Mouse (Mus musculus) lung, postnatal 0 days (tissue): ENCODE results near the gene Prdm11. TPM values are rescaled to one million over a fixed set of nuclear protein-coding genes. Genes with fewer than 3 reads are reported as not detected.

ENCODE experiments used
- ATAC-seq: fragments of 200-750 bp; cut with Nextera tagmentation; 2 replicates; pipeline ENCODE4 v1.8.0; 2017; ENCODE audit warnings: moderate library complexity
- DNase-seq: peaks from one replicate; pipeline ENCODE4 v3.0.0-alpha.2; 2016; ENCODE audit warnings: low spot score
- H3K27ac ChIP-seq: fragments of 300-500 bp; sonication (generic); 2 replicates; pipeline ENCODE4 v1.5.1; 2014; ENCODE audit warnings: antibody characterized with exemption, mild to moderate bottlenecking, low read length, mixed read lengths
- H3K27me3 ChIP-seq: fragments of 300-500 bp; sonication (generic); replicated peaks from 2 replicates; pipeline ENCODE4 v1.6.1; 2014; ENCODE audit warnings: low read length, mixed read lengths; ENCODE audit not compliant: insufficient read depth
- H3K36me3 ChIP-seq: fragments of 300-500 bp; sonication (generic); 2 replicates; pipeline ENCODE4 v1.6.1; 2014; ENCODE audit warnings: low read length, mixed read lengths; ENCODE audit not compliant: insufficient read depth
- H3K4me1 ChIP-seq: fragments of 300-500 bp; sonication (generic); 2 replicates; pipeline ENCODE4 v1.6.1; 2014; ENCODE audit warnings: antibody characterized with exemption, low read depth, low read length, mixed read lengths; ENCODE audit not compliant: insufficient read depth
- H3K4me2 ChIP-seq: fragments of 300-500 bp; sonication (generic); replicated peaks from 2 replicates; pipeline ENCODE4 v1.6.1; 2014; ENCODE audit warnings: low read depth, mild to moderate bottlenecking, low read length, moderate library complexity, mixed read lengths
- H3K4me3 ChIP-seq: fragments of 300-500 bp; sonication (generic); 2 replicates; pipeline ENCODE4 v1.5.1; 2014; ENCODE audit warnings: low read depth, low read length
- H3K9ac ChIP-seq: fragments of 300-500 bp; sonication (generic); replicated peaks from 2 replicates; pipeline ENCODE4 v1.6.1; 2014; ENCODE audit warnings: low read depth, mild to moderate bottlenecking
- H3K9me3 ChIP-seq: fragments of 300-500 bp; sonication (generic); 2 replicates; pipeline ENCODE4 v1.6.1; 2016; ENCODE audit warnings: low read length, mixed read lengths
- CTCF ChIP-seq: IDR thresholded peaks from 2 replicates; pipeline ENCODE4 v1.5.1; 2016; ENCODE audit warnings: antibody characterized with exemption, mild to moderate bottlenecking
- EP300 ChIP-seq: IDR thresholded peaks from 2 replicates; pipeline ENCODE4 v1.6.1; 2016; ENCODE audit warnings: antibody characterized with exemption, mild to moderate bottlenecking, control low read depth
- WGBS: fragments of 180-500 bp; shearing (Covaris S2); extraction: QIAGEN DNeasy Blood & Tissue Kit; methylation state at CpG from one replicate; pipeline ENCODE4 v1.1.7; 2014; 5-methylcytosine and 5-hydroxymethylcytosine counted together
- polyA plus RNA-seq: library from polyadenylated mRNA; unstranded; fragments of >200 nt; fragmentation: Nextera tagmentation; extraction: Ambion mirVana; gene quantifications from 2 replicates; pipeline ENCODE4 v1.2.1, GENCODE M21; 2015

Gene Prdm11
- polyA plus RNA-seq, 1 experiment from 2014 or later = 3.7 TPM

DNA sequence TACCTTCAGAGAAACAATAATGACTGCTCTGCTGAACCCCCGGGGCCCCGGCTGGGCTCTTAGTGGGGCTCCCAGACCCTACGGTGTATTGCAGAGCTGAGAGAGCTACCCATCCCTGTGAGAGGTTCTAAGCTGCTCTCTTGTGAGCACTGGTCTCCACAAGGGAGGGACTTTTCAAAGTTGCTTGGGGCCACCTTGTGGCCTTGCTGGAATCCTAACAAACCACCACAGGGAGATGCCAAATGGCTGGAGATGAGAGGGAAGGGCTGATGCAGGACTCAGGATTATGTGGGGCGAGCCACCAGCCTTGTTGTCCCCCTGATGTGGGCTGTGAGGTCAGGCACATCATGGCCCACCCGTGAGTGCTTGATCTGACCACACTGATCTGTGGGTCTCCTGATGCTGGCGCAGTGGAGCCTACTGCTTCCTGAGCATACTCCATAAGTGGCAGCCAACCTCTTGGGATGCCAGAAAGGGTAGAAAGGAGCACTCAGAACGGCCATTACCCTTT is 58.8 kb downstream of the Prdm11 start:
- Histone ChIP-seq H3K9ac (no peak overlapping the region), H3K4me1 (peaks cover 39% of the 10 kb centered on the region), H3K27me3 (no peaks in the 10 kb centered on the region), H3K4me2 (no peak overlapping the region; the same call in 1 of the 2 replicates), H3K4me3 (no peak overlapping the region), H3K9me3 (no peaks in the 10 kb centered on the region), H3K27ac (peak overlapping the region; percentile 93), H3K36me3 (peaks cover 6% of the 10 kb centered on the region; the same call in 1 of the 2 replicates)
- no peak for TF ChIP-seq EP300
- peak; percentile 53 for TF ChIP-seq CTCF
- no peak for ATAC-seq
- peak; percentile 30 for DNase-seq
- WGBS = 69% methylated on average over 7 of the region's 7 CpGs

GRCm38 (mm10) chr2:92985600-92985999 is 60.4 kb downstream of the Prdm11 start:
- Histone ChIP-seq H3K9me3 (no peaks in the 10 kb centered on the region), H3K36me3 (peaks cover 6% of the 10 kb centered on the region; the same call in 1 of the 2 replicates), H3K4me2 (no peak overlapping the region), H3K4me3 (no peak overlapping the region), H3K27ac (peak overlapping the region; percentile 15; the same call in 1 of the 2 replicates), H3K27me3 (no peaks in the 10 kb centered on the region), H3K4me1 (peaks cover 39% of the 10 kb centered on the region), H3K9ac (no peak overlapping the region)
- TF ChIP-seq CTCF (no peak), EP300 (no peak)
- ATAC-seq (no peak), DNase-seq (peak; percentile 16)
- WGBS = 49% methylated on average over 7 of the region's 7 CpGs

DNA sequence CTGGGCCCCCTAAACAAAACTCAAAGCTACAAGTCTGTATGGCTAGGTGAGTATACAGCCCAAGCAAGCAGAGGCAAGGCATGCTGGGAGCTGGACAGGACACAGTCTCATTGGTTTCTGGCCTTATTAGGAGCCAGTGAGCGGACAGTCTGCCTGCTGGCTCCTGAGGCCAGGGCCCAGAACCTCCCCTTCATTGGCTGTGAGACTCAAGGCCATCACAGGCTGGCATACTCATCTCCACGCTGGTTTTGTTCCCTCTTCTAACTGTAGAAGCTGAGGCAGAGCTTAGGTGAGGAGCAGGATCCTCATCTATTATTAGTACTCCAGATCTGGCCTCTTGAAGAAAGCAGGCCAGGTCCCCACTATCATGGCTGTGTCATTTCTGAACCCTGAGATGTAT is 60.8 kb downstream of the Prdm11 start:
- peak overlapping the region; percentile 15; the same call in 1 of the 2 replicates for H3K27ac ChIP-seq
- peaks cover 6% of the 10 kb centered on the region; the same call in 1 of the 2 replicates for H3K36me3 ChIP-seq

DNA sequence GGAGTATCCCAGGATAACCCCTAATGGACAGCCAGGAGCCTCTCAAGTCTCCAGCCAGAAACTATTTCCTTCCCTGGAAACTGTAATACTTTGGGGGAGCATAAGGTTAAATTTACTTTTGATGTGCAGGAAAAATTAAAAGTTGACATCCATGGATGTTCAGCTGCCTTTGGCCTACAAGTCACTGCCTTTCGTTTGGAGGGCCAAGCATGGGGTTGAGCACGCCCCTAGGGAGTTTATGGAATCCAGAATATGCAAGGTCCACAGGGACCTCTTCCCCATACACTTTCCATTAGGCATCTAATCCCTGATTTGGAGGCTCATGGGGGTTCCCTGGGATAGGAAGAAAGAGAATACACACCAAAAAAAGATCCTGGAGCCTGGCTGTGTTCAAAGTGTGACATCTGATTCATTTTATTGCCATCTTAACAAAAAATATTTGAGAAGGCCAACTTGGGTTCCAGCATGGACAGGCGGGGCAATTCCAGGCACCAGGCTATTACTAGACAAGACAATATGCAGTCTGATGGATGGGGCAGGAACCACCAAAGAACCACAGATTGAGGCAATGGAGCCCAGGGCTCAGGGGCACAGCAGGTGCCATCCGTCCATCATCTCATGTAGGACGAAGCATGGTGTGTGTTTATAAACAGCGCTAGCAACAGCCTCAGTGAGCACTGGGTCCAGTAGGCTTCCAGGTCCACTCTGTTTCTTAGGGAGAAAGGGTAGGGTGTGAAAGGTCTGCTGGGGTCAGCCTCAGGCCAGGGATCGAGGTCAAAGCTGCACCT is 61.5 kb downstream of the Prdm11 start:
- no peak overlapping the region for H3K4me3 ChIP-seq
- H3K27me3 ChIP-seq = no peaks in the 10 kb centered on the region
- ATAC-seq = no peak
- H3K27ac ChIP-seq = peak overlapping the region; percentile 57; the same call in 1 of the 2 replicates
- 77% methylated on average over 7 of the region's 7 CpGs for WGBS
- peaks cover 38% of the 10 kb centered on the region for H3K4me1 ChIP-seq
- H3K9me3 ChIP-seq = no peaks in the 10 kb centered on the region
- no peak overlapping the region for H3K9ac ChIP-seq
- TF ChIP-seq CTCF = no peak
- TF ChIP-seq EP300 = no peak
- H3K36me3 ChIP-seq = peaks cover 6% of the 10 kb centered on the region; the same call in 1 of the 2 replicates
- no peak for DNase-seq
- no peak overlapping the region for H3K4me2 ChIP-seq

More for the DNA sequence above, 60.8 kb downstream of the Prdm11 start:
- Histone ChIP-seq H3K4me2 (no peak overlapping the region), H3K4me1 (peaks cover 39% of the 10 kb centered on the region), H3K27me3 (no peaks in the 10 kb centered on the region), H3K9ac (no peak overlapping the region), H3K4me3 (no peak overlapping the region), H3K9me3 (no peaks in the 10 kb centered on the region)
- 89% methylated on average over 2 of the region's 2 CpGs for WGBS
- DNase-seq (no peak), ATAC-seq (no peak)
- TF ChIP-seq EP300 (no peak), CTCF (no peak)

- Histone ChIP-seq H3K4me1 (peaks cover 26% of the 10 kb centered on the region), H3K27ac (peak overlapping the region; percentile 57), H3K27me3 (no peaks in the 10 kb centered on the region), H3K4me2 (no peak overlapping the region), H3K9me3 (no peaks in the 10 kb centered on the region), H3K4me3 (no peak overlapping the region), H3K36me3 (peaks cover 17% of the 10 kb centered on the region; the same call in 1 of the 2 replicates), H3K9ac (no peak overlapping the region)
- WGBS = 50% methylated on average over 4 of the region's 4 CpGs
- DNase-seq (peak; percentile 54), ATAC-seq (peak; percentile 63)
- TF ChIP-seq CTCF (no peak), EP300 (peak; percentile 80)
These were observed 62.7 kb downstream of the Prdm11 start for GRCm38 (mm10) chr2:92983273-92983620.

DNA sequence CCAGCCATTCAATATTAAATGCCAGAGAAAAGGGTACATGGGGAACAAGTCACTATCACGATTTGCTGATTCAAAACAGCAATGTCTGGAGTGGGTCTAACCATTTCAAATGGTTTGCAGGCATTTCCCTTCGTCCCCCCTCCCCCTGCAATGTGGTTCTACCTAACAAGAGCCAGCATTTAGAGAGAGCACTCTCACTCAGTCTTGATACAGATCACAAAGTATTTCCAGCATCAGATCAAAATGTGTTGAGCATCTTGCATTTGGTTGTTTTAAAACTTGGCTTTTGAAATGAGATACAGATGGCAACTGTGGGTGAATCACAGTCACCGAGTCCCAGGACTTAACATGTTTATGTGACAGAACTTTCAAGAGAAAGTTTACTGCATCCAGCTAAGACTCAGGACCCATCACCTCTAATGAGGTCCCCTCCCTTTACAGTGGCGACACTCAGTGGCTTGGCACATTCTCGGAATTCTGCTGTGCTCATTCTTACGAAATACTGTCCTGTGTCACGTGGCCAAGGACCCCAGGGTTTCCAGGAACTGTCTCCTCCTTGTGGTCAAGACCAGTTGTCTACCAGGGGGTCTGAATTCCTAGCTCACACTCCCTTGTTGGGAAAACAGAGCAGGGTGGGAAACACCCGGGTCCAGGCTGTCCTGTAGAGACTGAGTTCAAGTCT is 63.2 kb downstream of the Prdm11 start:
- peak; percentile 90 for DNase-seq

More for the DNA sequence above, 63.2 kb downstream of the Prdm11 start:
- WGBS = 27% methylated on average over 8 of the region's 8 CpGs
- peak; percentile 75 for ATAC-seq
- TF ChIP-seq CTCF (peak; percentile 62), EP300 (no peak; the same call in 1 of the 2 replicates)
- no peak overlapping the region for H3K4me2 ChIP-seq
- no peaks in the 10 kb centered on the region for H3K27me3 ChIP-seq
- H3K27ac ChIP-seq = peak overlapping the region; percentile 57
- no peak overlapping the region for H3K9ac ChIP-seq
- no peaks in the 10 kb centered on the region for H3K9me3 ChIP-seq
- peaks cover 17% of the 10 kb centered on the region; the same call in 1 of the 2 replicates for H3K36me3 ChIP-seq
- H3K4me3 ChIP-seq = no peak overlapping the region
- H3K4me1 ChIP-seq = peaks cover 22% of the 10 kb centered on the region
